Mouse (Mus musculus): ENCODE data around the gene Cdkl3. TPM values are rescaled to one million over a fixed set of nuclear protein-coding genes. Genes with fewer than 3 reads are reported as not detected.
A peak's percentile ranks its signal among the peaks of the same experiment; 100 is the strongest.

Cdkl3 gene
- polyA plus RNA-seq, 1 experiment from 2014 or later, result 6.0 TPM

DNA sequence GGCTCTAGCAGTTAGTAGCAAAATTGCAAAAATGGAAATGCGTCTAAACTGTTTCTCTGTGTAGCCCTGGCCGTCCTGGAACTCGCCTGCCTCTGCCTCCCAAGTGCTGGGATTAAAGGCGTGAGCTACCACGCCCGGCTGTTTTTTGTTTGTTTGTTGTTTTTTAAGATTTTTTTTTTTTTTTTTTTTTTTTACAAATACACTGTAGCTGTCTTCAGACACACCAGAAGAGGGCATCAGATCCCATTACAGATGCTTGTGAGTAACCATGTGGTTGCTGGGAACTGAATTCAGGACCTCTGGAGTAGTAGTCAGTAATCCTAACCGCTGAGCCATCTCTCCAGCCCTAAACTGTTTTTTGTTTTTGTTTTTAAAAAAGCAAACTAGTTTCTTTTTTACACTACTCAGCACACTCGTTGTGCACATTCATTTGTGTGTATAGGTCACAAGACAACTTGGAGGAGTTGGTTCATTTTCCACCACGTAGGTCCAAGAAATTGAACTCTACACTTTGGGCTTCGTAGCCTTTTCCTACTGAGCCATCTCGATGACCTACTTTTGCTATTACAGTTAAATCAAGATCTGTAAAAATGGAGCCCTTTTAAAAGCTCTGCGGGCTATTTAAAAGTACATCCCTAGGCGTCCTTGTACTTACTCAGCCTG, 1.0 kb upstream of the Cdkl3 start:
- H3K9ac ChIP-seq (ENCODE audit: low read depth, low read length), result peak overlapping the region; percentile 73
- H3K27me3 ChIP-seq (replicated peaks; ENCODE audit: control insufficient read depth, insufficient read depth, low read length), result no peaks in the 10 kb centered on the region
- peak overlapping the region; percentile 95 for H3K27ac ChIP-seq (ENCODE audit: low read length)
- no peak for ATAC-seq
- 74% methylated on average over 13 of the region's 13 CpGs for WGBS
- no peaks in the 10 kb centered on the region for H3K9me3 ChIP-seq (ENCODE audit: control insufficient read depth, low read length)
- no peaks in the 10 kb centered on the region for H3K36me3 ChIP-seq (ENCODE audit: control insufficient read depth, insufficient read depth, low read length)
- H3K4me2 ChIP-seq (ENCODE audit: low read depth, low read length), result peak overlapping the region; percentile 50
- peaks cover 30% of the 10 kb centered on the region for H3K4me1 ChIP-seq (ENCODE audit: control insufficient read depth, insufficient read depth, low read length)
- H3K4me3 ChIP-seq (ENCODE audit: low read length), result peak overlapping the region; percentile 58

GRCm38 (mm10) chr11:52003505-52003771, 583 bp upstream of the Cdkl3 start:
- Histone ChIP-seq H3K27ac (ENCODE audit: low read length) (peak overlapping the region; percentile 95), H3K9ac (ENCODE audit: low read depth, low read length) (peak overlapping the region; percentile 73), H3K9me3 (ENCODE audit: control insufficient read depth, low read length) (no peaks in the 10 kb centered on the region), H3K36me3 (ENCODE audit: control insufficient read depth, insufficient read depth, low read length) (no peaks in the 10 kb centered on the region), H3K27me3 (replicated peaks; ENCODE audit: control insufficient read depth, insufficient read depth, low read length) (no peaks in the 10 kb centered on the region), H3K4me3 (ENCODE audit: low read length) (peak overlapping the region; percentile 58), H3K4me2 (ENCODE audit: low read depth, low read length) (peak overlapping the region; percentile 50), H3K4me1 (ENCODE audit: control insufficient read depth, insufficient read depth, low read length) (peaks cover 27% of the 10 kb centered on the region)
- 16% methylated on average over 4 of the region's 4 CpGs for WGBS
- ATAC-seq, result peak; percentile 7; the same call in 1 of the 2 replicates

DNA sequence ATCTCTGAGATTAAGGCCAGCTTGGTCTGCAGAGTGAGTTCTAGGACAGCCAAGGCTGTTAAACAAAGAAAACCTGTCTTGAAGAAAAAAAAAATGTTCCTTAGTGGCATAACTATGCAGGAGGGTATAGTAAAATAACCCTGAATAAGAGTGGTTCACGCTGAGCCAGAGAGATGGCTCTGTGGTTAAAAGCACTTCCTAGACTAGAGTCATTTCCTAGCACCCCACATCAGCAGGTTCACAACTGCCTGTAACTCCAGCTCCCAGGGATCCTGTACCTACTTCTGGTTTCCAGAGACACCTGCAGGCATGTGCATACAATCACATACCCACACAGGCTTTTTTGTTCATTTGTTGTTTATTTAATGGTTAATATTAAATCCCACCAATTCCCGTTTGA, 1.6 kb downstream of the Cdkl3 start:
- no peak overlapping the region for H3K4me3 ChIP-seq (ENCODE audit: low read length)
- peaks cover 22% of the 10 kb centered on the region; the same call in 1 of the 2 replicates for H3K4me1 ChIP-seq (ENCODE audit: control insufficient read depth, insufficient read depth, low read length)
- ATAC-seq, result no peak
- no peak overlapping the region for H3K27ac ChIP-seq (ENCODE audit: low read length)
- no peaks in the 10 kb centered on the region for H3K9me3 ChIP-seq (ENCODE audit: control insufficient read depth, low read length)
- H3K36me3 ChIP-seq (ENCODE audit: control insufficient read depth, insufficient read depth, low read length), result no peaks in the 10 kb centered on the region
- no peak overlapping the region for H3K9ac ChIP-seq (ENCODE audit: low read depth, low read length)
- no peaks in the 10 kb centered on the region for H3K27me3 ChIP-seq (replicated peaks; ENCODE audit: control insufficient read depth, insufficient read depth, low read length)
- H3K4me2 ChIP-seq (ENCODE audit: low read depth, low read length), result no peak overlapping the region
- 45% methylated on average over 2 of the region's 2 CpGs for WGBS

GRCm38 (mm10) chr11:52011011-52011410, 7.0 kb downstream of the Cdkl3 start:
- no peak for ATAC-seq
- Histone ChIP-seq H3K27me3 (replicated peaks; ENCODE audit: control insufficient read depth, insufficient read depth, low read length) (no peaks in the 10 kb centered on the region), H3K4me2 (ENCODE audit: low read depth, low read length) (no peak overlapping the region), H3K36me3 (ENCODE audit: control insufficient read depth, insufficient read depth, low read length) (no peaks in the 10 kb centered on the region), H3K27ac (ENCODE audit: low read length) (no peak overlapping the region), H3K9ac (ENCODE audit: low read depth, low read length) (no peak overlapping the region), H3K4me3 (ENCODE audit: low read length) (no peak overlapping the region), H3K4me1 (ENCODE audit: control insufficient read depth, insufficient read depth, low read length) (peaks cover 4% of the 10 kb centered on the region; the same call in 1 of the 2 replicates), H3K9me3 (ENCODE audit: control insufficient read depth, low read length) (no peaks in the 10 kb centered on the region)
- WGBS, result 87% methylated on average over 11 of the region's 11 CpGs

DNA sequence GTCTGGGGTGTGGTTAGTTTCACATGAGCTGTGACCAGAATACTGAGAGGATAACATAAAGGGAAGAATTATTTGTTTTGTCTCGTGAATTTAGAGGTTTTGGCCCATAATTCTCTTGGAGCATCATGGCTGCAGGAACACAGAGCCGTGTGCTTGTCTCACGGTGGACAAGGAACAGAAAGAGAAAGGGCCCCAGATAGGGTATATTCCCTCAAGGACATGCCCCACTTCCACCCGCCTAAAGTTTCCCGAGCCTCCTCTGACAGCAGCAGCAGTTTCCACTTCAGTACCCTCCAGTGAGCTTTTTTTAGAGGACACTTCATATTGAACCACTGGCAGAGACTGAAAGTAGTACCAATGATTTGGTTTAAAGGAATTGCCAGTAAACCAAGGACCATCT, 7.5 kb downstream of the Cdkl3 start:
- Histone ChIP-seq H3K4me3 (ENCODE audit: low read length) (no peak overlapping the region), H3K9ac (ENCODE audit: low read depth, low read length) (no peak overlapping the region), H3K4me1 (ENCODE audit: control insufficient read depth, insufficient read depth, low read length) (no peaks in the 10 kb centered on the region), H3K9me3 (ENCODE audit: control insufficient read depth, low read length) (no peaks in the 10 kb centered on the region), H3K27me3 (replicated peaks; ENCODE audit: control insufficient read depth, insufficient read depth, low read length) (no peaks in the 10 kb centered on the region), H3K4me2 (ENCODE audit: low read depth, low read length) (no peak overlapping the region), H3K36me3 (ENCODE audit: control insufficient read depth, insufficient read depth, low read length) (no peaks in the 10 kb centered on the region), H3K27ac (ENCODE audit: low read length) (no peak overlapping the region)
- no peak for ATAC-seq
- WGBS, result 77% methylated on average over 5 of the region's 5 CpGs

- 73% methylated on average over 9 of the region's 9 CpGs for WGBS
- H3K27me3 ChIP-seq (replicated peaks; ENCODE audit: control insufficient read depth, insufficient read depth, low read length), result no peaks in the 10 kb centered on the region
- H3K9ac ChIP-seq (ENCODE audit: low read depth, low read length), result no peak overlapping the region
- H3K36me3 ChIP-seq (ENCODE audit: control insufficient read depth, insufficient read depth, low read length), result no peaks in the 10 kb centered on the region
- no peak overlapping the region for H3K4me3 ChIP-seq (ENCODE audit: low read length)
- no peak overlapping the region for H3K27ac ChIP-seq (ENCODE audit: low read length)
- no peaks in the 10 kb centered on the region for H3K9me3 ChIP-seq (ENCODE audit: control insufficient read depth, low read length)
- ATAC-seq, result no peak
- no peak overlapping the region for H3K4me2 ChIP-seq (ENCODE audit: low read depth, low read length)
- no peaks in the 10 kb centered on the region for H3K4me1 ChIP-seq (ENCODE audit: control insufficient read depth, insufficient read depth, low read length)
These were observed 14.2 kb downstream of the Cdkl3 start for GRCm38 (mm10) chr11:52018217-52018616.

GRCm38 (mm10) chr11:52032356-52032755, 28.3 kb downstream of the Cdkl3 start:
- Histone ChIP-seq H3K27ac (ENCODE audit: low read length) (no peak overlapping the region), H3K4me1 (ENCODE audit: control insufficient read depth, insufficient read depth, low read length) (no peaks in the 10 kb centered on the region), H3K36me3 (ENCODE audit: control insufficient read depth, insufficient read depth, low read length) (no peaks in the 10 kb centered on the region), H3K27me3 (replicated peaks; ENCODE audit: control insufficient read depth, insufficient read depth, low read length) (no peaks in the 10 kb centered on the region), H3K9ac (ENCODE audit: low read depth, low read length) (no peak overlapping the region), H3K4me2 (ENCODE audit: low read depth, low read length) (no peak overlapping the region), H3K4me3 (ENCODE audit: low read length) (no peak overlapping the region), H3K9me3 (ENCODE audit: control insufficient read depth, low read length) (no peaks in the 10 kb centered on the region)
- 58% methylated on average over 8 of the region's 8 CpGs for WGBS
- ATAC-seq, result no peak

DNA sequence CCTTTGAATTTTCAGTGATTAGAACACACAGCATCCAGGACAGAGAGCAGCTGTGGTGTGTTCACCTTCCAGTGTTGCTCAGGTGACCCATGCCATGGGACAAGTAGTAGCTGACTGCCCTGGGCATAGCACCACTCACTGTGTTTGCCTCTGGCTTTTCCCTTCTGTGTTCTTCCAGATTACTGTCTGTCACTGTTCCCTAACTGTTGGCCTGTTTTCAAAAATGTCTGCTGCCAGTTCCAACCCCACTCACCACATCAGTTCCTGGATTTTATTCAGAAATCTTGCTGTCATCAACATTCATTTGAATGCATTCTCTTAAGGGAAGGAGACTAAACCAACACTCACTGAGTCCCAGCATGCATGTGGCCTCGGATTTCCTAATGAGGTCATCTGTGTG, 29.9 kb downstream of the Cdkl3 start:
- Histone ChIP-seq H3K27ac (ENCODE audit: low read length) (no peak overlapping the region), H3K9me3 (ENCODE audit: control insufficient read depth, low read length) (no peaks in the 10 kb centered on the region), H3K36me3 (ENCODE audit: control insufficient read depth, insufficient read depth, low read length) (no peaks in the 10 kb centered on the region), H3K9ac (ENCODE audit: low read depth, low read length) (no peak overlapping the region), H3K4me3 (ENCODE audit: low read length) (no peak overlapping the region), H3K4me2 (ENCODE audit: low read depth, low read length) (no peak overlapping the region), H3K27me3 (replicated peaks; ENCODE audit: control insufficient read depth, insufficient read depth, low read length) (no peaks in the 10 kb centered on the region), H3K4me1 (ENCODE audit: control insufficient read depth, insufficient read depth, low read length) (no peaks in the 10 kb centered on the region)
- ATAC-seq, result no peak
- 81% methylated on average over 1 of the region's 1 CpGs for WGBS

GRCm38 (mm10) chr11:52035905-52036304, 31.9 kb downstream of the Cdkl3 start:
- H3K4me1 ChIP-seq (ENCODE audit: control insufficient read depth, insufficient read depth, low read length), result no peaks in the 10 kb centered on the region
- H3K27ac ChIP-seq (ENCODE audit: low read length), result no peak overlapping the region
- no peaks in the 10 kb centered on the region for H3K9me3 ChIP-seq (ENCODE audit: control insufficient read depth, low read length)
- 56% methylated on average over 3 of the region's 3 CpGs for WGBS
- no peak for ATAC-seq
- H3K27me3 ChIP-seq (replicated peaks; ENCODE audit: control insufficient read depth, insufficient read depth, low read length), result no peaks in the 10 kb centered on the region
- H3K4me2 ChIP-seq (ENCODE audit: low read depth, low read length), result no peak overlapping the region
- no peak overlapping the region for H3K4me3 ChIP-seq (ENCODE audit: low read length)
- H3K36me3 ChIP-seq (ENCODE audit: control insufficient read depth, insufficient read depth, low read length), result no peaks in the 10 kb centered on the region
- H3K9ac ChIP-seq (ENCODE audit: low read depth, low read length), result no peak overlapping the region

GRCm38 (mm10) chr11:52037659-52038058, 33.6 kb downstream of the Cdkl3 start:
- Histone ChIP-seq H3K27ac (ENCODE audit: low read length) (no peak overlapping the region), H3K4me2 (ENCODE audit: low read depth, low read length) (no peak overlapping the region), H3K36me3 (ENCODE audit: control insufficient read depth, insufficient read depth, low read length) (no peaks in the 10 kb centered on the region), H3K9ac (ENCODE audit: low read depth, low read length) (no peak overlapping the region), H3K4me1 (ENCODE audit: control insufficient read depth, insufficient read depth, low read length) (no peaks in the 10 kb centered on the region), H3K27me3 (replicated peaks; ENCODE audit: control insufficient read depth, insufficient read depth, low read length) (no peaks in the 10 kb centered on the region), H3K9me3 (ENCODE audit: control insufficient read depth, low read length) (no peaks in the 10 kb centered on the region), H3K4me3 (ENCODE audit: low read length) (no peak overlapping the region)
- peak; percentile 52 for ATAC-seq
- WGBS, result 38% methylated on average over 3 of the region's 3 CpGs
